In the genomic region with DNA sequence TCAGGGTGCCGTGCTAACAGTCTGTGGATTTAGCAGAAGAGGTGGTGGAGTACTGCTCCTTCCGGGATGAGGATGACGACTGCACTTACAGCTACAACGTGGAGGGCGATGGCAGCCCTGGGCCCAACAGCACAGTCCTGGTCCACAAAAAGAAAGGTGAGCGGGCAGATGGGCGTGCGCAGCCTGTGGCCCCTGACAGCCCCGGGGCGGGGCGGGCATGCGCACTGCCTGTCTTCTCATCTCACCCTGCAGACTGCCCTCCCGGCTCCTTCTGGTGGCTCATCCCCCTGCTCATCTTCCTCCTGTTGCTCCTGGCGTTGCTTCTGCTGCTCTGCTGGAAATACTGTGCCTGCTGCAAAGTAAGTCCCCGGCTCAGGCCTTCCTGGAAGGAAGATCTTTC, we compare ENCODE assay signal across 12 mouse cellular contexts. TPM values are rescaled to one million over a fixed set of nuclear protein-coding genes. Genes with fewer than 3 reads are reported as not detected.
DNase-seq lines count a peak whose midpoint lies in the region; ATAC-seq and TF ChIP-seq lines count a peak whose summit lies in the region.
"Had no signal": no experiment of that assay in that cellular context is flagged by ENCODE, and none has a peak within 500 bp of the region (broad histone marks: within the 10 kb centered on the region; RNA-seq: fewer than 3 reads in every experiment).

No protein-coding gene starts in this region.

- TF ChIP-seq CTCF in intestine, postnatal 0 days (IDR thresholded peaks at IDR 0.05; ENCODE audit: low read depth) = no peak

- H3K4me3 ChIP-seq in heart, embryonic 15.5 days = peak overlapping the region; percentile 16
- H3K4me3 ChIP-seq in neural tube, embryonic 11.5 days (ENCODE audit: low read depth, low read length) = peak overlapping the region; percentile 16
- H3K4me3 ChIP-seq in intestine, postnatal 0 days (ENCODE audit: low read depth, low read length) = no peak overlapping the region
- 0 out of 2 replicates have a peak overlapping the region, but pooled peaks have one; percentile 12 for H3K4me3 ChIP-seq in neural tube, embryonic 13.5 days
- H3K4me3 ChIP-seq: heart, adult 2 months; layer of hippocampus, adult 2 months had no signal

- intact Hi-C loops in heart, postnatal 25 days (cut with DNase I) = no loop called here

- H3K4me1 ChIP-seq in heart, embryonic 15.5 days (replicated peaks) = no peaks in the 10 kb centered on the region
- H3K4me1 ChIP-seq in neural tube, embryonic 11.5 days (ENCODE audit: control insufficient read depth, insufficient read depth, low read length) = no peaks in the 10 kb centered on the region
- no peaks in the 10 kb centered on the region for H3K4me1 ChIP-seq in intestine, postnatal 0 days (replicated peaks; ENCODE audit: control insufficient read depth, insufficient read depth, low read length)
- H3K4me1 ChIP-seq in neural tube, embryonic 13.5 days (replicated peaks) = no peaks in the 10 kb centered on the region

- H3K36me3 ChIP-seq in heart, embryonic 15.5 days = no peaks in the 10 kb centered on the region
- H3K36me3 ChIP-seq in neural tube, embryonic 11.5 days (ENCODE audit: control insufficient read depth, insufficient read depth, low read length) = no peaks in the 10 kb centered on the region
- H3K36me3 ChIP-seq in intestine, postnatal 0 days (ENCODE audit: control insufficient read depth, insufficient read depth) = peaks cover 45% of the 10 kb centered on the region; the same call in 1 of the 2 replicates
- H3K36me3 ChIP-seq in neural tube, embryonic 13.5 days = no peaks in the 10 kb centered on the region

- peaks cover 16% of the 10 kb centered on the region for H3K27me3 ChIP-seq in heart, embryonic 15.5 days
- H3K27me3 ChIP-seq in neural tube, embryonic 11.5 days (ENCODE audit: control insufficient read depth, insufficient read depth, low read length) = no peaks in the 10 kb centered on the region
- no peaks in the 10 kb centered on the region for H3K27me3 ChIP-seq in intestine, postnatal 0 days (replicated peaks; ENCODE audit: control insufficient read depth, insufficient read depth, low read length)
- peaks cover 7% of the 10 kb centered on the region; the same call in 1 of the 2 replicates for H3K27me3 ChIP-seq in neural tube, embryonic 13.5 days

- 21% methylated on average over 15 of the region's 15 CpGs for WGBS in heart, embryonic 15.5 days
- 31% methylated on average over 13 of the region's 15 CpGs for WGBS in neural tube, embryonic 11.5 days
- WGBS in intestine, postnatal 0 days = 41% methylated on average over 15 of the region's 15 CpGs
- WGBS in neural tube, embryonic 13.5 days = 24% methylated on average over 15 of the region's 15 CpGs

- peak overlapping the region; percentile 46 for H3K4me2 ChIP-seq in heart, embryonic 15.5 days
- H3K4me2 ChIP-seq in neural tube, embryonic 11.5 days (ENCODE audit: low read depth) = peak overlapping the region; percentile 33
- H3K4me2 ChIP-seq in intestine, postnatal 0 days (replicated peaks; ENCODE audit: low read depth) = 0 out of 2 replicates have a peak overlapping the region, but pooled peaks have one; percentile 17
- no peak overlapping the region for H3K4me2 ChIP-seq in neural tube, embryonic 13.5 days

- no peaks in the 10 kb centered on the region for H3K9me3 ChIP-seq in heart, embryonic 15.5 days (replicated peaks)
- H3K9me3 ChIP-seq in neural tube, embryonic 11.5 days (ENCODE audit: control insufficient read depth, low read length) = no peaks in the 10 kb centered on the region
- H3K9me3 ChIP-seq in intestine, postnatal 0 days (ENCODE audit: control insufficient read depth) = no peaks in the 10 kb centered on the region
- no peaks in the 10 kb centered on the region for H3K9me3 ChIP-seq in neural tube, embryonic 13.5 days

- no peak for DNase-seq in heart, postnatal 25 days (ENCODE audit: low spot score)
- DNase-seq in neural tube, embryonic 11.5 days (ENCODE audit: low spot score) = no peak
- DNase-seq in neural tube, embryonic 10.5 days (ENCODE audit: extremely low spot score, low spot score) = no peak
- no peak for DNase-seq in cerebellum, adult 18-20 months
- DNase-seq: cerebellum, adult 11-12 months; heart, adult 2 months had no signal

- H3K27ac ChIP-seq in heart, embryonic 15.5 days = no peak overlapping the region
- no peak overlapping the region for H3K27ac ChIP-seq in neural tube, embryonic 11.5 days (ENCODE audit: low read depth, low read length)
- H3K27ac ChIP-seq in intestine, postnatal 0 days (ENCODE audit: low read depth, low read length) = no peak overlapping the region
- no peak overlapping the region for H3K27ac ChIP-seq in neural tube, embryonic 13.5 days (replicated peaks)
- H3K27ac ChIP-seq: heart, adult 2 months; layer of hippocampus, adult 2 months had no signal

- H3K9ac ChIP-seq in heart, embryonic 15.5 days = no peak overlapping the region
- no peak overlapping the region for H3K9ac ChIP-seq in neural tube, embryonic 11.5 days (ENCODE audit: low read length)
- no peak overlapping the region for H3K9ac ChIP-seq in intestine, postnatal 0 days (ENCODE audit: low read depth, low read length)
- no peak overlapping the region for H3K9ac ChIP-seq in neural tube, embryonic 13.5 days

- ATAC-seq in heart, embryonic 15.5 days (replicated peaks; ENCODE audit: insufficient number of reproducible peaks, insufficient read depth, low FRiP score, low read depth) = no peak
- no peak for ATAC-seq in neural tube, embryonic 11.5 days (ENCODE audit: insufficient read depth, low FRiP score, low TSS enrichment)
- no peak for ATAC-seq in intestine, postnatal 0 days
- ATAC-seq in neural tube, embryonic 13.5 days (ENCODE audit: low read depth) = no peak
- ATAC-seq in cerebellum, adult (ENCODE audit: insufficient number of reproducible peaks, low FRiP score, low TSS enrichment) = no peak
- ATAC-seq: forebrain, embryonic 14.5 days had no signal

RNA-seq across cellular contexts. Expression of gene Itgb4, which starts 15.2 kb away (rescaled TPM):
- 1.2 and 3.9 TPM in 2 replicates for polyA plus RNA-seq in heart, embryonic 15.5 days (2015; fragmentation: Nextera tagmentation; extraction: Ambion mirVana)
- 1 to 10 TPM; 3.5 to 4.0 TPM for total RNA-seq in heart, postnatal 25 days (2021)
- 0.58 and 0.72 TPM in 2 replicates for polyA plus RNA-seq in neural tube, embryonic 11.5 days (2014; fragmentation: Nextera tagmentation; extraction: Ambion mirVana)
- 16.6 and 17.8 TPM in 2 replicates for polyA plus RNA-seq in intestine, postnatal 0 days (2015; fragmentation: Nextera tagmentation; extraction: Ambion mirVana)
- 1.9 and 2.7 TPM in 2 replicates for polyA plus RNA-seq in neural tube, embryonic 13.5 days (2015; fragmentation: Nextera tagmentation; extraction: Ambion mirVana)

RNA-seq across cellular contexts. Expression of gene Galk1, which starts 22.8 kb away (rescaled TPM):
- polyA plus RNA-seq in heart, embryonic 15.5 days (2015; fragmentation: Nextera tagmentation; extraction: Ambion mirVana) = 120 and 147 TPM in 2 replicates
- 10 to 100 TPM; 13.9 to 16.0 TPM for total RNA-seq in heart, postnatal 25 days (2021)
- polyA plus RNA-seq in neural tube, embryonic 11.5 days (2014; fragmentation: Nextera tagmentation; extraction: Ambion mirVana) = 122 and 124 TPM in 2 replicates
- polyA plus RNA-seq in intestine, postnatal 0 days (2015; fragmentation: Nextera tagmentation; extraction: Ambion mirVana) = 387 and 418 TPM in 2 replicates
- 73.9 and 74.4 TPM in 2 replicates for polyA plus RNA-seq in neural tube, embryonic 13.5 days (2015; fragmentation: Nextera tagmentation; extraction: Ambion mirVana)

RNA-seq across cellular contexts. Expression of gene H3f3b, which starts 38.1 kb away (rescaled TPM):
- 648 and 727 TPM in 2 replicates for polyA plus RNA-seq in heart, embryonic 15.5 days (2015; fragmentation: Nextera tagmentation; extraction: Ambion mirVana)
- total RNA-seq in heart, postnatal 25 days (2021) = 100 to 1,000 TPM; 128 to 130 TPM
- polyA plus RNA-seq in neural tube, embryonic 11.5 days (2014; fragmentation: Nextera tagmentation; extraction: Ambion mirVana) = 1,827 and 1,865 TPM in 2 replicates
- 1,144 and 1,190 TPM in 2 replicates for polyA plus RNA-seq in intestine, postnatal 0 days (2015; fragmentation: Nextera tagmentation; extraction: Ambion mirVana)
- 2,165 and 2,421 TPM in 2 replicates for polyA plus RNA-seq in neural tube, embryonic 13.5 days (2015; fragmentation: Nextera tagmentation; extraction: Ambion mirVana)

RNA-seq across cellular contexts. Expression of gene Unk, which starts 40.4 kb away (rescaled TPM):
- 19.5 and 27.3 TPM in 2 replicates for polyA plus RNA-seq in heart, embryonic 15.5 days (2015; fragmentation: Nextera tagmentation; extraction: Ambion mirVana)
- total RNA-seq in heart, postnatal 25 days (2021) = 1 to 10 TPM; 8.4 to 9.0 TPM
- polyA plus RNA-seq in neural tube, embryonic 11.5 days (2014; fragmentation: Nextera tagmentation; extraction: Ambion mirVana) = 30.3 and 34.4 TPM in 2 replicates
- polyA plus RNA-seq in intestine, postnatal 0 days (2015; fragmentation: Nextera tagmentation; extraction: Ambion mirVana) = 7.4 and 8.8 TPM in 2 replicates
- 32.4 and 33.1 TPM in 2 replicates for polyA plus RNA-seq in neural tube, embryonic 13.5 days (2015; fragmentation: Nextera tagmentation; extraction: Ambion mirVana)

RNA-seq across cellular contexts. Expression of gene Recql5, which starts 56.4 kb away (rescaled TPM):
- polyA plus RNA-seq in heart, embryonic 15.5 days (2015; fragmentation: Nextera tagmentation; extraction: Ambion mirVana) = 9.1 and 14.7 TPM in 2 replicates
- total RNA-seq in heart, postnatal 25 days (2021) = 1 to 10 TPM; 7.3 to 8.8 TPM
- polyA plus RNA-seq in neural tube, embryonic 11.5 days (2014; fragmentation: Nextera tagmentation; extraction: Ambion mirVana) = 23.9 and 25.2 TPM in 2 replicates
- 6.8 and 8.2 TPM in 2 replicates for polyA plus RNA-seq in intestine, postnatal 0 days (2015; fragmentation: Nextera tagmentation; extraction: Ambion mirVana)
- 22.5 and 23.5 TPM in 2 replicates for polyA plus RNA-seq in neural tube, embryonic 13.5 days (2015; fragmentation: Nextera tagmentation; extraction: Ambion mirVana)
